Mouse (Mus musculus): ENCODE data around the gene Cavin3. TPM values are rescaled to one million over a fixed set of nuclear protein-coding genes. Genes with fewer than 3 reads are reported as not detected.
A peak's percentile ranks its signal among the peaks of the same experiment; 100 is the strongest.

Cavin3 gene
- polyA plus RNA-seq, 2 experiments, result 2.6 to 4.7 TPM

DNA sequence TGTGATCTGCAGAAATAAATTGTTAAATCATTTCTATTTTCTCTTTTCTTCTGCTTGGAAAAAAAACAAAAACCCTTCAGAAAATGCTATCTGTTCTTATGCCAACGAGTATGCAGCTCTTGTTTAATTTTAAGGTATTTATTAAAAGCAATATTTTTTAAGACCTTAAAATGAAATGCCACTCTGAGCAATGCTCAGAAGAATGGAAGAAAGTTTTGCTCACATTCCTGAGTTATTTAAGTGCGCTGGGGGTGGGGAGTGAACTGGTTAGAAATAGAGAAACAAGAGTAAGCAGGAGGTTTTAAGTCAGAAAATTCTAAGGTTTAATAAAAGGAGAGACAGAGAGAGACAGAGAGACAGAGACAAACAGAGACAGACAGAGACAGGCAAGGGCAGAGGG, 37.7 kb upstream of the Cavin3 start:
- H3K36me3 ChIP-seq (replicated peaks; ENCODE audit: control insufficient read depth, insufficient read depth, low read depth), result no peaks in the 10 kb centered on the region
- no peak for TF ChIP-seq CTCF (IDR thresholded peaks at IDR 0.05; ENCODE audit: low read depth)
- H3K4me1 ChIP-seq (replicated peaks; ENCODE audit: control insufficient read depth in 2 of 2, insufficient read depth in 2 of 2, low read length in 1 of 2), result no peaks in the 10 kb centered on the region
- no peak overlapping the region for H3K27ac ChIP-seq
- no peak overlapping the region for H3K4me3 ChIP-seq (ENCODE audit: insufficient read depth in 1 of 2, low read depth in 2 of 2, low read length in 2 of 2)
- WGBS (ENCODE audit: insufficient replicate concordance), result 41% methylated on average over 2 of the region's 2 CpGs
- H3K4me2 ChIP-seq (ENCODE audit: low read depth), result no peak overlapping the region
- H3K9ac ChIP-seq (replicated peaks), result no peak overlapping the region
- no peak for DNase-seq (ENCODE audit: low read depth in 3 of 3, low spot score in 3 of 3)
- H3K9me3 ChIP-seq (ENCODE audit: control insufficient read depth, low read length), result no peaks in the 10 kb centered on the region
- no peak for ATAC-seq (ENCODE audit: insufficient read depth)
- H3K27me3 ChIP-seq (ENCODE audit: control insufficient read depth, insufficient read depth, low read length), result no peaks in the 10 kb centered on the region

DNA sequence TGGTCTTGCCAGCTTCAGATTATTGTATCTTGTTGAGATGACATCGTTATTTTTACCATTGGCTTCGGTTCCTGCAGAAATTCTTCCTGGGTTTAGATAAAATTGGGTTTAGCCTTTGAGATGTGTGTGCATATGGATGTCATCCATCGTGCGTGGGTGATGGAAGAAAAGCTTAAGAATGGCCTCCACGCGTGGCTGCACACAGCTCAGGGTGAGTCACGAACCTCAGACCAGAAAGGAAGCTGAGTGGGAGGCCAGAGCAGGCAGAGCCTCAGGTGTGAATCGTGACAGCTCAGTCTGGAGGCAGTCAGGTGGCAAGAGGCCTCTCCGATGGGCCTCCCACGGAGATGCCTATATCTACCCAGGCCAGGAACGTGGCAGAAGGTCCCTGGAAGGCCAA, 37.2 kb upstream of the Cavin3 start:
- Histone ChIP-seq H3K9ac (replicated peaks) (no peak overlapping the region), H3K27ac (no peak overlapping the region), H3K36me3 (replicated peaks; ENCODE audit: control insufficient read depth, insufficient read depth, low read depth) (no peaks in the 10 kb centered on the region), H3K27me3 (ENCODE audit: control insufficient read depth, insufficient read depth, low read length) (no peaks in the 10 kb centered on the region), H3K9me3 (ENCODE audit: control insufficient read depth, low read length) (no peaks in the 10 kb centered on the region), H3K4me2 (ENCODE audit: low read depth) (no peak overlapping the region), H3K4me1 (replicated peaks; ENCODE audit: control insufficient read depth in 2 of 2, insufficient read depth in 2 of 2, low read length in 1 of 2) (no peaks in the 10 kb centered on the region), H3K4me3 (ENCODE audit: insufficient read depth in 1 of 2, low read depth in 2 of 2, low read length in 2 of 2) (no peak overlapping the region)
- TF ChIP-seq EP300 (IDR thresholded peaks at IDR 0.05; ENCODE audit: low read depth) (no peak), CTCF (IDR thresholded peaks at IDR 0.05; ENCODE audit: low read depth) (no peak)
- DNase-seq (ENCODE audit: low read depth in 3 of 3, low spot score in 3 of 3), result no peak
- WGBS (ENCODE audit: insufficient replicate concordance), result 50% methylated on average over 11 of the region's 11 CpGs
- ATAC-seq (ENCODE audit: insufficient read depth), result no peak

DNA sequence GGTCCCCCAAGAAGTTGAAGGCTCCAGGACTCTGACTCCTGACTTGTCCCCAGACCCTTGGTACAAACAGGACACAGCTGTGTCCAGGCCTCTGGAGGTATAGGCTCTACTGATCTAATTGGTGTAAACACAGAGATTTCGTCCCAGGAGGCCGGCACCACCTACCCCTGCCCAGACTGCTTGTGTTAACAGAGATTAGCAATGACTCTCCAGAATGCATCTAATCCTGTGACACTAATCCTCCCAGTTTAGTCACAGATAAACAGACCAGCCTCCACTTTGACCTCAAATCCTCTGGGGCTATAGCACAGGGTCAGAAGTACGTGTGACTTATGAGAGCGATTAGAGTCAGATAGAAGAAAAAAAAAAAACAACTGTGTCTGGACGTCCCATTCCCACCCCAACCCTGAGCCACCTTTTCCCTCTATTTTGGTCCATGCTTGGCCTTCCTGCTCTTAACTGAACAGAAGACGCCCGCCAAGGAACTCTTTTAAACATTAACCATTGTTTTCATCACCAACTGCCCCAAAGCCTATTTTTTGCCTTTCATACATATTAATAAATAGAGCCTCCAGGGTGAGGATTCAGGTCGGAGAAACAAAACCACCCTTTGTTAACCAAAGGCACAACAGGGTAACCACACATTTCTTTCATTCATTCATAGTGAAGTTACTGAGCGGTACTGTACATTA, 34.7 kb upstream of the Cavin3 start:
- Histone ChIP-seq H3K27ac (no peak overlapping the region), H3K36me3 (replicated peaks; ENCODE audit: control insufficient read depth, insufficient read depth, low read depth) (no peaks in the 10 kb centered on the region), H3K9me3 (ENCODE audit: control insufficient read depth, low read length) (no peaks in the 10 kb centered on the region), H3K4me3 (ENCODE audit: insufficient read depth in 1 of 2, low read depth in 2 of 2, low read length in 2 of 2) (no peak overlapping the region), H3K4me2 (ENCODE audit: low read depth) (no peak overlapping the region), H3K9ac (replicated peaks) (no peak overlapping the region), H3K27me3 (ENCODE audit: control insufficient read depth, insufficient read depth, low read length) (no peaks in the 10 kb centered on the region), H3K4me1 (replicated peaks; ENCODE audit: control insufficient read depth in 2 of 2, insufficient read depth in 2 of 2, low read length in 1 of 2) (no peaks in the 10 kb centered on the region)
- no peak for TF ChIP-seq CTCF (IDR thresholded peaks at IDR 0.05; ENCODE audit: low read depth)
- no peak for TF ChIP-seq EP300 (IDR thresholded peaks at IDR 0.05; ENCODE audit: low read depth)
- 46% methylated on average over 9 of the region's 9 CpGs for WGBS (ENCODE audit: insufficient replicate concordance)
- ATAC-seq (ENCODE audit: insufficient read depth) (no peak), DNase-seq (ENCODE audit: low read depth in 3 of 3, low spot score in 3 of 3) (no peak)

DNA sequence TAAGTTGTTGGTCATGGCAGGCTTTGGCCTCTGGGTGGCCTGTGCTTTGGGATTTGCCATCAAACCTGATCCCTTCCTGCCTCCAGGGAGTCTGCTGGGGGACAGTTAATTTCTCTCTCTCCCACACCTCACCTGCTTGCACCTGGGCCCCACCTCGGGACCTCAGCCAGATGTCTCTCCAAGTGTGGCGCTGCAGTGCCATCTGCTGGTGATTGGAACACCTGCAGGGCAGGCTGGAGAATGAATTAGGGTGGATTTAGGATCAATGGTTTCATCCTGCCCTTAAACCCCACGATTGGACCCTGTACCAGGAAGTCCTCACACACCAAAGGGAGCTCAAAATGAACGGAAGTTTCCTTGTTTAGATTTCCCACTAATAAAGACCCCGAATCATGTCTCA, 33.1 kb upstream of the Cavin3 start:
- TF ChIP-seq CTCF (IDR thresholded peaks at IDR 0.05; ENCODE audit: low read depth) (peak; percentile 92), EP300 (IDR thresholded peaks at IDR 0.05; ENCODE audit: low read depth) (no peak)
- Histone ChIP-seq H3K27me3 (ENCODE audit: control insufficient read depth, insufficient read depth, low read length) (no peaks in the 10 kb centered on the region), H3K27ac (no peak overlapping the region), H3K4me1 (replicated peaks; ENCODE audit: control insufficient read depth in 2 of 2, insufficient read depth in 2 of 2, low read length in 1 of 2) (no peaks in the 10 kb centered on the region), H3K4me2 (ENCODE audit: low read depth) (no peak overlapping the region), H3K9ac (replicated peaks) (no peak overlapping the region), H3K9me3 (ENCODE audit: control insufficient read depth, low read length) (no peaks in the 10 kb centered on the region), H3K36me3 (replicated peaks; ENCODE audit: control insufficient read depth, insufficient read depth, low read depth) (no peaks in the 10 kb centered on the region), H3K4me3 (ENCODE audit: insufficient read depth in 1 of 2, low read depth in 2 of 2, low read length in 2 of 2) (no peak overlapping the region)
- WGBS (ENCODE audit: insufficient replicate concordance), result 4% methylated on average over 5 of the region's 5 CpGs
- ATAC-seq (ENCODE audit: insufficient read depth) (no peak), DNase-seq (ENCODE audit: low read depth in 3 of 3, low spot score in 3 of 3) (peak; percentile 1 to 13 (median 4))

DNA sequence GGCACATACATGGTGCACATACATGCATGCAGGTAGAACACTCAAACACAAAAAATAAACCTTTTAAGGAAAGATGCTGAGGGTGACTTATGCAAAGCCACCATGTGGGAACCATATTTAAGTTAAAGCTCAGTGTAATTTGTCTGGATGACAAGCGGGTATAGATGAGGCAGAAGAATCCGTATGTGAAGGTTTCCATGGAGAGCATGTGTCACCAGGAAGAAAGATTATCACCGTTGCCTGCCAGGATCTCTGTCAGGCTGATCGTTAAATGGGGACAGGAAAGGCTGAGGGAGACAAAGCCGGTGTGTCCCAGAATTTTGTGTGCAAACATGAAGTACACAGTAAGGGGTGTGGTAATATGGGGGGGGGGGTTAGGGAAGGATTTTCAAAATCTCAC, 32.5 kb upstream of the Cavin3 start:
- no peak for DNase-seq (ENCODE audit: low read depth in 3 of 3, low spot score in 3 of 3)
- TF ChIP-seq EP300 (IDR thresholded peaks at IDR 0.05; ENCODE audit: low read depth) (no peak), CTCF (IDR thresholded peaks at IDR 0.05; ENCODE audit: low read depth) (no peak)
- WGBS (ENCODE audit: insufficient replicate concordance), result 51% methylated on average over 5 of the region's 5 CpGs
- Histone ChIP-seq H3K9me3 (ENCODE audit: control insufficient read depth, low read length) (no peaks in the 10 kb centered on the region), H3K4me1 (replicated peaks; ENCODE audit: control insufficient read depth in 2 of 2, insufficient read depth in 2 of 2, low read length in 1 of 2) (no peaks in the 10 kb centered on the region), H3K36me3 (replicated peaks; ENCODE audit: control insufficient read depth, insufficient read depth, low read depth) (no peaks in the 10 kb centered on the region), H3K27me3 (ENCODE audit: control insufficient read depth, insufficient read depth, low read length) (no peaks in the 10 kb centered on the region), H3K9ac (replicated peaks) (no peak overlapping the region), H3K27ac (no peak overlapping the region), H3K4me3 (ENCODE audit: insufficient read depth in 1 of 2, low read depth in 2 of 2, low read length in 2 of 2) (no peak overlapping the region), H3K4me2 (ENCODE audit: low read depth) (no peak overlapping the region)
- no peak for ATAC-seq (ENCODE audit: insufficient read depth)
